Mouse (Mus musculus) ES-Bruce4 (cell line): ENCODE data around the gene Cd24a.

ENCODE experiments used
- CTCF ChIP-seq: IDR thresholded peaks from one replicate; pipeline ENCODE4 v1.8.1; 2011; ENCODE audit warnings: low read depth, low read length
- POLR2A ChIP-seq: IDR thresholded peaks from one replicate; pipeline ENCODE4 v1.8.1; 2011; ENCODE audit warnings: low read length; ENCODE audit not compliant: insufficient read depth

DNA sequence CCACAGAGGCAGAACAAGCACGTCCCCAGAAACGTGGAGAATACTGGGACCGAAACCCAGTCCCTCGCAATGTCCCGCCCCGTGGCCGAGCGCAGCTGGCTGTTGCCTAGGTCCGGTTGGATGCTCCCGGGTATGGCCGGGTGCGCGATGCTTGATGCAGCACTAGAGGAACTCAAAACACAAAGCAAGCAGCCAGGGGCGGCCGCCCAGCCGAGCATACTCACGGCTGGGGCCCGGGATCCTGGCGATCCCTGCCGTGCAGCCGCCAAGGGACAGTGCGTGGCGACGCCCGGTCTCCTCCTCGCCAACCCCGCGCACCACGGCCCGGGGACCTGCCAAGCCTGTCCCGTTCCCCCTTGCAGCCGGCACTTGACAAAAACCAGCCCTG, 276 bp downstream of the Cd24a start:
- TF ChIP-seq POLR2A (no peak), CTCF (no peak)
